In the genomic region with DNA sequence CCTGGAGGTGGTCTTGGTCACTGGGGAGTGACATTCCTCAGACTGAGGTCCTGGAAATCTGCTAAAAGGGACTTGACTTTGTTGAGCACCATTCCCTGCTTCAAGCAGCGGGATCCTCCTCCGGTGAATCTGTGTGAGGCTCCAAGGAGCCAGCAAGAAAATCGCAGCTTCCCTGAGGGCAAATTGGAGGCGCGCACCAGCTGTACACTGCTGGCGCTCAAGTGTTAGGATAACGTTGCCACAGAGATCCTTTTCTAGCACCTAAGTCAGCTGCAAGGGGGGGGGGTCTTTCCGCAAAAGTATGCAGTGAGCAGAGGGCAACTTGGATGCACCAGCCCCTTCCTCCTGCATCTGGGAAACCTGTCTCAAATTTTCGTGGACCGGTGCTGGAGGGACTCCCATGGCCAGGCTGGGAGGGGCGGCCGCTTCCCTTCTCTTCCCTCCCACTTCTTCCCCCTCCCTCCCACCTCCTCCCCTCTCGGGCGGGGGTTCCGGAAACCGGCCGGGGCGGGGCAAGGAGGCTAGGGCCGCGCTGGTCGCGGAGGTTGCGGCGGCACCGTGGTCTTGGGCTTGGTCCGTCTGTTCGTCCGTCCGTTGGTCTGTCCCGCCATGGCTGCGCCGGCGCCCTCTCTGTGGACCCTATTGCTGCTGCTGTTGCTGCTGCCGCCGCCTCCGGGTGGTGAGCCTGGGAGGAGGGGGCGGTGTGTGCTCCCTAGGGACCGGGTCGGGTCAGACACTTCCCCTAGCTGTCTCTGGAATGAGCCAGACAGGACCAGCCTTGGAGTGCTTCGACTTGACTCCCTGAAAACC, we compare ENCODE assay signal across 8 mouse cellular contexts. TPM values are rescaled to one million over a fixed set of nuclear protein-coding genes. Genes with fewer than 3 reads are reported as not detected.
A peak's percentile ranks its signal among the peaks of the same experiment; 100 is the strongest.
DNase-seq lines count a peak whose midpoint lies in the region; ATAC-seq and TF ChIP-seq lines count a peak whose summit lies in the region.

A gene (plus strand): TSS at position 480 of the 810 bp plus-strand sequence.

- peaks cover 6% of the 10 kb centered on the region; the same call in 1 of the 2 replicates for H3K27me3 ChIP-seq in embryonic facial prominence, embryonic 10.5 days (replicated peaks; ENCODE audit: low read depth, poor library complexity, severe bottlenecking)
- no peaks in the 10 kb centered on the region for H3K27me3 ChIP-seq in kidney, adult 2 months (replicated peaks; ENCODE audit: control insufficient read depth, insufficient read depth, low read length)
- no peaks in the 10 kb centered on the region for H3K27me3 ChIP-seq in liver, embryonic 11.5 days (replicated peaks; ENCODE audit: control insufficient read depth, insufficient read depth, low read length)

- peaks cover 38% of the 10 kb centered on the region for H3K4me1 ChIP-seq in embryonic facial prominence, embryonic 10.5 days
- peaks cover 15% of the 10 kb centered on the region for H3K4me1 ChIP-seq in kidney, adult 2 months (ENCODE audit: control insufficient read depth, insufficient read depth, low read length)
- H3K4me1 ChIP-seq in liver, embryonic 11.5 days (replicated peaks; ENCODE audit: control insufficient read depth, insufficient read depth, low read length) = peaks cover 17% of the 10 kb centered on the region

- no peaks in the 10 kb centered on the region for H3K9me3 ChIP-seq in embryonic facial prominence, embryonic 10.5 days
- H3K9me3 ChIP-seq in liver, embryonic 11.5 days (ENCODE audit: control insufficient read depth, low read length) = no peaks in the 10 kb centered on the region

- under 1% methylated on average over 40 of the region's 40 CpGs for WGBS in embryonic facial prominence, embryonic 10.5 days
- under 1% methylated on average over 40 of the region's 40 CpGs for WGBS in kidney, adult 2 months
- WGBS in liver, embryonic 11.5 days = 1% methylated on average over 36 of the region's 40 CpGs

- H3K4me2 ChIP-seq in liver, embryonic 11.5 days = peak within 1 kb of the TSS; percentile 93

- DNase-seq in 3134 (ENCODE audit: extremely low read depth, insufficient read length, low spot score) = peak; percentile 84
- peak; percentile 86 for DNase-seq in NIH3T3 (ENCODE audit: low read depth)
- DNase-seq in embryonic facial prominence, embryonic 10.5 days (ENCODE audit: low spot score) = peak; percentile 88
- peak; percentile 87 for DNase-seq in heart, adult 8-10 months (ENCODE audit: low spot score)
- DNase-seq in kidney, adult 2 months = peak; percentile 89
- peak; percentile 85 for DNase-seq in liver, embryonic 11.5 days (ENCODE audit: low spot score)
- peak; percentile 46 to 69 for DNase-seq in thymus, postnatal 10 days (ENCODE audit: low spot score in 2 of 2)

- no peak for TF ChIP-seq CTCF in kidney, adult 2 months (conservative IDR thresholded peaks at IDR 0.05; ENCODE audit: insufficient read depth, insufficient read length, low read depth, low read length)

- peak within 1 kb of the TSS; percentile 83 for H3K4me3 ChIP-seq in embryonic facial prominence, embryonic 10.5 days
- H3K4me3 ChIP-seq in kidney, adult 2 months (ENCODE audit: insufficient read depth, low read depth, low read length) = peak within 1 kb of the TSS; percentile 81
- peak within 1 kb of the TSS; percentile 72 for H3K4me3 ChIP-seq in liver, embryonic 11.5 days (ENCODE audit: low read depth, low read length)

- ATAC-seq in liver, embryonic 11.5 days (replicated peaks; ENCODE audit: low FRiP score) = peak; percentile 88
- peak; percentile 92 for ATAC-seq in monocyte, adult 5-6 weeks (replicated peaks; ENCODE audit: insufficient number of reproducible peaks, low FRiP score, low TSS enrichment, poor library complexity, severe bottlenecking)

- peak within 1 kb of the TSS; percentile 90 for H3K27ac ChIP-seq in embryonic facial prominence, embryonic 10.5 days (replicated peaks)
- peak within 1 kb of the TSS; percentile 85 for H3K27ac ChIP-seq in kidney, adult 2 months (ENCODE audit: insufficient read depth, low read depth, low read length)
- H3K27ac ChIP-seq in liver, embryonic 11.5 days (ENCODE audit: low read depth, low read length) = no peak within 1 kb of the TSS; the same call in 1 of the 2 replicates

- peak within 1 kb of the TSS; percentile 70 for H3K9ac ChIP-seq in liver, embryonic 11.5 days (ENCODE audit: low read depth, low read length)

- TF ChIP-seq POLR2A in kidney, adult 2 months (IDR thresholded peaks at IDR 0.05; ENCODE audit: low read depth, low read length) = peak; percentile 65

- H3K36me3 ChIP-seq in embryonic facial prominence, embryonic 10.5 days (replicated peaks) = no peaks in the 10 kb centered on the region
- no peaks in the 10 kb centered on the region for H3K36me3 ChIP-seq in kidney, adult 2 months (ENCODE audit: control insufficient read depth, insufficient read depth, low read length)
- no peaks in the 10 kb centered on the region for H3K36me3 ChIP-seq in liver, embryonic 11.5 days (ENCODE audit: control insufficient read depth, insufficient read depth, low read length)

RNA-seq across cellular contexts. Expression of the gene that starts here (rescaled TPM):
- polyA plus RNA-seq in embryonic facial prominence, embryonic 10.5 days (2016; fragmentation: Nextera tagmentation; extraction: Ambion mirVana) = 38.4 and 42.0 TPM in 2 replicates
- 10 to 100 TPM; 30.1 to 36.9 (median 33.7) TPM for total RNA-seq in heart, adult 8-10 months (2022)
- polyA plus RNA-seq in kidney, adult 2 months (2012; rRNA removed) = 467 and 688 TPM in 2 replicates
- 33.7 and 34.3 TPM in 2 replicates for polyA plus RNA-seq in liver, embryonic 11.5 days (2014; fragmentation: Nextera tagmentation; extraction: Ambion mirVana)
- 523 to 1,277 TPM (median 526 TPM) in 3 replicates for total RNA-seq in monocyte, adult 5-6 weeks (2017)

Comparison
In these comparisons a context has a peak if more than half of its experiments do, and no peak if none do; other contexts are left out.
1. RNA of the gene that starts here (total RNA-seq): 523 to 1,277 TPM in monocyte, adult 5-6 weeks; 30.1 to 36.9 TPM in heart, adult 8-10 months; every median in the first group is over 10 times any median in the second.
2. RNA of the gene that starts here (polyA plus RNA-seq): 467 to 688 TPM in kidney, adult 2 months; 38.4 to 42.0 TPM in embryonic facial prominence, embryonic 10.5 days and 33.7 to 34.3 TPM in liver, embryonic 11.5 days; every median in the first group is over 10 times any median in the second.
3. Peak in every context shown above with its lines, with median percentiles within 50 percentile points of each other: DNase-seq and H3K4me3 ChIP-seq.